ENCODE assay signal across 10 mouse cellular contexts in genomic region chr11:8247535-8247934, GRCm38 (mm10).
A peak's percentile ranks its signal among the peaks of the same experiment; 100 is the strongest.
DNase-seq lines count a peak whose midpoint lies in the region; ATAC-seq lines count a peak whose summit lies in the region.
"Had no signal": no experiment of that assay in that cellular context is flagged by ENCODE, and none has a peak within 500 bp of the region (broad histone marks: within the 10 kb centered on the region; RNA-seq: fewer than 3 reads in every experiment).

No protein-coding gene starts in this region.

- WGBS in limb, embryonic 12.5 days: 27% methylated on average over 5 of the region's 5 CpGs
- WGBS in liver, embryonic 12.5 days (ENCODE audit: insufficient replicate concordance): 38% methylated on average over 5 of the region's 5 CpGs

- H3K9ac ChIP-seq in limb, embryonic 12.5 days (replicated peaks): no peak overlapping the region
- H3K9ac ChIP-seq in liver, embryonic 12.5 days: no peak overlapping the region
- H3K9ac ChIP-seq: hindbrain, embryonic 15.5 days had no signal

- peak; percentile 73 for ATAC-seq in limb, embryonic 12.5 days (ENCODE audit: insufficient number of reproducible peaks, insufficient read depth, low FRiP score, low TSS enrichment, low read depth)
- no peak for ATAC-seq in liver, embryonic 12.5 days
- ATAC-seq in granulocyte monocyte progenitor cell, adult 5-6 weeks (replicated peaks; ENCODE audit: poor library complexity, severe bottlenecking): no peak

- no peak overlapping the region for H3K4me3 ChIP-seq in limb, embryonic 12.5 days (replicated peaks)
- no peak overlapping the region for H3K4me3 ChIP-seq in liver, embryonic 12.5 days
- H3K4me3 ChIP-seq: hindbrain, embryonic 15.5 days had no signal

- no peak overlapping the region for H3K4me2 ChIP-seq in limb, embryonic 12.5 days
- no peak overlapping the region for H3K4me2 ChIP-seq in liver, embryonic 12.5 days
- H3K4me2 ChIP-seq: hindbrain, embryonic 15.5 days had no signal

- DNase-seq in embryo, embryonic 10 days (ENCODE audit: low spot score): peak; percentile 10
- no peak for DNase-seq in embryo, embryonic 9.5 days (ENCODE audit: extremely low spot score)
- DNase-seq in Muller cell, postnatal 12 days (ENCODE audit: inconsistent ontology term): peak; percentile 62
- peak; percentile 8 to 11 for DNase-seq in gastrocnemius, adult 8-10 months (ENCODE audit: low spot score in 2 of 2)
- no peak for DNase-seq in layer of hippocampus, adult 9-10 months (ENCODE audit: low spot score)
- DNase-seq: layer of hippocampus, adult 9-11 months had no signal

- H3K36me3 ChIP-seq in limb, embryonic 12.5 days: no peaks in the 10 kb centered on the region
- H3K36me3 ChIP-seq in liver, embryonic 12.5 days: no peaks in the 10 kb centered on the region
- H3K36me3 ChIP-seq: hindbrain, embryonic 15.5 days had no signal

- H3K27me3 ChIP-seq in limb, embryonic 12.5 days: no peaks in the 10 kb centered on the region
- no peaks in the 10 kb centered on the region for H3K27me3 ChIP-seq in liver, embryonic 12.5 days (replicated peaks)
- H3K27me3 ChIP-seq: hindbrain, embryonic 15.5 days had no signal

- H3K27ac ChIP-seq in limb, embryonic 12.5 days: peak overlapping the region; percentile 13; the same call in 1 of the 2 replicates
- H3K27ac ChIP-seq in liver, embryonic 12.5 days: no peak overlapping the region
- H3K27ac ChIP-seq: hindbrain, embryonic 15.5 days had no signal

- peaks cover 35% of the 10 kb centered on the region for H3K4me1 ChIP-seq in limb, embryonic 12.5 days (replicated peaks)
- no peaks in the 10 kb centered on the region for H3K4me1 ChIP-seq in liver, embryonic 12.5 days
- H3K4me1 ChIP-seq: hindbrain, embryonic 15.5 days had no signal

- H3K9me3 ChIP-seq in limb, embryonic 12.5 days: no peaks in the 10 kb centered on the region
- H3K9me3 ChIP-seq in liver, embryonic 12.5 days (replicated peaks): no peaks in the 10 kb centered on the region
- H3K9me3 ChIP-seq: hindbrain, embryonic 15.5 days had no signal

Comparison
In these comparisons a context has a peak if more than half of its experiments do, and no peak if none do; other contexts are left out.
1. DNase-seq: peak in embryo, embryonic 10 days (single experiment), Muller cell, postnatal 12 days (single experiment) and gastrocnemius, adult 8-10 months (2 of 2); none in embryo, embryonic 9.5 days (single experiment) and layer of hippocampus, adult 9-10 months (single experiment).